Mouse (Mus musculus) mouse trophoblast stem cell (cell line): ENCODE data around the gene Sp2.

Experiments
- in situ Hi-C, 2 experiments: fragments of 300-500 bp; cut with MseI, MboI; formaldehyde crosslinking; loops; 2 replicates in 1 of 2; 3 replicates in 1 of 2; pipeline ENCODE4 v1.15.1; 2025

The Sp2 gene

DNA sequence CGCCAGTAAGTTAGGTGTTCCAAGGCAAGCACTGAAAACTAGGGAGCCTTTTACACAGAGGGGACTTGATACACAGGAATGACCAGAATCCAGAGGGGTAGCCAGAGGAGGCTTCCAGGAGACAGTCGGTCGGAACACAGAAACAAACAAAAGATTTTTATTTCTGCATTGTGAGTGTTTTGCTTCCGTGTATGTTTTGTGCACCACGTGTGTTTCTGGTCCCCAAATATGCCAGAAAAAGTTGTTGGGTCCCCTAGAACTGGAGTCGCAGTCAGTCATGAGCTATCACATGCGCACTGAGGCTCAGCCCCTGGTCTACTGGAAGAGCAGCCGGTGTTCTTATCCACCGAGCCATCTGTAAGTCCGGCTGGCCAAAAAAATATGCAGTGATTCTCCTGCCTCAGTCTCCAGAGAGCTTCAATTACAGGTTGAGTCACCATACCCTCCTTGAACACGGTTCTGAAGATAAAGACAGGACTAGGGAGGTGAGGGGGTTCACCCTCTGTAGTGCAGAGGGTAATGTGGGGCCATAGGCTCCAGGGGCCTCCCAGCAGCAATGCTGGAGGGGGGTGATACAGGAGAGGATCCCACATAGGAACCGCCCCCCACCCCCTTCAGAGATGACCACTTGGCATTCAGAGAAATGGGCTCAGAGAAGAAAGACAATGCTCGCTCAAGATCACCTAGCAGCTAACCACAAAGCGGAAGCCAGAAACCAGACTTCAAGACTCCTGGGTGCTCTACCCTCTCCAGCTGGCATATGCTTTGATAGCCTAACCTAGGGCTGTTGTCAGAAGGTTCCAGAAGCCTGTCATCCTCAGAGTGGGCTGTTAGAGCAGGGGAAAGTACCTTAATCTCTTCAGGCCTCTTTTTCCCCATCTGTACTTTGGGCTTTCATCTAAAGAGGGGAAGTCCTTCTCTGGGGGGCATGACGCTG lies 13.3 kb upstream of the Sp2 start:
- in situ Hi-C loops: no loop called here

DNA sequence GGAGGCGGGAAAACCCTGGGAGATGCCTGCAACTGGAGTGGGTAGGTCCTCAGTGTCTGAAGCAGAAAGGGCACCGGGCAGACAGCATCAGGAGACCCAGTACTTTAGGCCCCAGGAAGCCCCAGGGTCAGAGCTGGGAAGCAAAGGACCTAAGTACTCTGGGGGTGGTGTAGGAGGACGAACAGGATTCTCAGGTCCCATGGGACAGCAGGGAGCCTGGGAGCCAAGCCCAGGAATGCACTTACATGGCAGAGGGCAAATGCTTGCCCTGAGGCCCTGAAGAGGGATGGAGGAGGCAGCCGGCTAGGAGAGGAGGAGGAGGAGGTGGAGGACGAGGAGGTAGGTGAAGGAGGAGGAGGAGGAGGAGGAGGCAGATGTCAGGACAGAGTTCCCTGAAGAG lies 12.3 kb upstream of the Sp2 start:
- in situ Hi-C loops: no loop called here

DNA sequence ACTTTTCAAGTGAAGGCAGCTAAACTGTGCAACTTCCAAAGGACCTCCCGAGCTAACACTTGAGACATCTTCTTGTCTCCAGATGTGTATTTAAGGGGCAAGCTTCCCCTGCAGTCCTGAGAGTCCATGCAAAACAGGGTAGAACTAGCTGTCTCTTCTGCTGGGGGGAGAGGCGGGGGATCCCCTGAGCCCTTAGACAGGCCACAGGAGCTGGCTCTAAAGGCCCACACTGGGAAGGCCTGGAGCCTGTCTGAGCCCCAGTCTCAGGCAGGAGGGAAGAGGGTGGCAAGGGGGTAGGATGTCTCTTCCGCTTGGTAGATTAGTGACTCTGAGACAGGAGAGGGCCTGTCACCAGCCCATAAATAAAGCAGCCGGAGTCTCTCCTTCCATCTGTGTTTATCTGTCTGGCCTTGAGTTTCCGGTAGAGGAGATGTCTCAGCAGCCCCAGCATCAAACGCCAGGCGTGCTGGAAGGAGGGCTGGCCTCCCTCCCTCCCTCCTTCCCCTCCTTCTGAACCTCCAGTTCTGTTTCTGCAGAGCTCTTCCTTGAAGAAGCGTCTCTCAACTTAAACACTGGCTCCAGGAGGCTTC lies 10.1 kb upstream of the Sp2 start:
- in situ Hi-C loops: no loop called here

DNA sequence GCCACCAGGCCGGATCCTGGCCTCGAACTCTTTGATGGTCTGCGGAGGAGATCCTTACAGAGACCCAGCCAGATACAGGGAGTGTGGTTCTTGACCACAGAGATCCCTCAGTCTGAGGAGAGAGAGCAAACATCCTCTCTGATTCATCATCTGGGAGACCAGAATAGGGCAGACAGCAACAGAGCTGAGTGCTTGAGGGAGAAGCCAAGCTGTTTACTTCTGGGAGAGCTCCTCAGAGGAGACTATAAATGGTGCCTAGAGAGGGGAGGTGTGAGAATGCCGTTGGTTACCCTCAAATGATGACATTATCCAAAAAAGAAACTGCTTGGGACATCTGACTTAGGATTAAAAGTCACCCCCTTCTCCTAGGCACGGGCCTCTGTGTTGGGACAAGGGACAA lies 8.7 kb upstream of the Sp2 start:
- in situ Hi-C loops: no loop called here

DNA sequence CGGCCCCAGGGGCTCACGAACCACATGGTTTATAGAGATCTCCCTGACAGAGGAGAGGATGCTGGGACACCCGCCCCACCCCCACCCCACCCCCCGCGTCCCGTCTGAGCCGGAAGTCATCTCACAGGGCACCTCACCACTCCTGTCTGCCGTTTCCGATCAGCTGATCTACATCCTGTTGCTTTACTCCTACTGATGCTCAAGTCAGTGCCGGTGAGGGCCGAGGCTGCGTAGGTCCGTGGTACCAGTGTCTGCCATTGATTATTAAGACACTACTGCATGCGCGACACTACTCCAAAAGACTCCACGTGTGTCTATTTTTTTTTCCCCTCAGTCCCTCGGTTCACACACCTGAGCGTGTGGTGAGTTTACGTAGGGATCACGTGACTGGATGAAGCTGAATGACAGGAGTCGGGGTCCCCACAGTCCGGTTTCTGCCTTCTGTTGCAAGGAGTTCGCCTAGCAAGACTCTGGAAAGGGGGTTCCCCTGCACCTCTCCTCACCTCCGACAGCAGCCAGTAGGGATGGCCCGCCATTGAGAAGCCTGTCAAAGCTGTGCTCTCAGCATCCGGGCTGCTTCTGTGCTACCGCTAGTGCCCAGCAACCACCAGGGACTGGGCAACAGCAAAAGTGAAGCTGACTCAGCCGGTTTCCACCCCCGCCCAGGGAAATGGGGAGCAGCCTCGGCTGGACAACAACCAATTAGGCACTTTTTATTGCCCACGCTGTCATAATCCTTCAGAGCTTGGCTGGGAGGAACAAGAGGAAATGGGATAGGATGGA lies 5.3 kb upstream of the Sp2 start:
- in situ Hi-C loops: loop anchor here in 1 of 2 experiments (5.0 kb wide), 1 partner anchor 39 kb away; the partner anchor contains the start of gene Scrn2

DNA sequence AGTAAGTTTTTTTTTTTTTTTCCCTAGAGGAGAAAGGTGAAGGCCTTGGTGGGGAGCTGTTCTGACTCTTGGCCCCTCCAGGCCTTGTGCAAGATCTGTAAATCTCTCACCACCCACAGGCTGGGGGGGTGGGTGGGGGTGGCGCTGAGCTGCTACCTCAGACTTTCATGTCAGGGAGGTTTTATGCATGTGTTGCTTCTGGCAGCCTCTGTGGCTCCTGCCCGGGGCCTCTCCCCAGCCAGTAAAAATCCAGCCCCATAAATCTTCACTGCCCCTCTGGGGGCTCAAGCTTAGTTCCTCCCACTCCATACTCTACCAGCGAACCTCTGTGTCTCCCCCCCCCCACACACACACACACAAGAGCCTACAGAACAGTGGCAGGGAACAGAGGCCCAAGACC lies 3.7 kb upstream of the Sp2 start:
- in situ Hi-C loops: loop anchor here in 1 of 2 experiments (5.0 kb wide), 1 partner anchor 41 kb away; the partner anchor contains the start of gene Scrn2

DNA sequence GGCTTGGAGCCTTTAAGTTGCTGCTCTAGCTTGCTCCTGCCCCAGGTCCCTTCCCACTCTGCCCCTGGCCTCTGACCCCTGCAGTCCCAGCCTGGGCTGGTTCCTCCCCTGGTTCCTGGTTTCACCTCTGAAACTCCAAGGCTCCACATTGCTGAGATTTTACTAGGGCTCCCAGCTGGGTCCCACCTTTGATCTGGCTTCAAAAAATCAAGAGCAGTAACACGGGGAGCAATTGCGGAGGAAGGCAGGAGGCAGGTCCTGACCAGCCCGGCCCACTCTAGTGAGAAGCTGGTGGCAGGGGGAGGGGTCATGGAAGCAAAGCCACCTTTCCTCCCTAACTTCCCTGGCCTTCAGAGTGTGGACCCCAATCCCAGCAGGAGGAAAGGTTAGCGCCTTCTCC lies 2.1 kb upstream of the Sp2 start:
- in situ Hi-C loops: loop anchor here (5.0 kb wide), 1 partner anchor 42 kb away; the partner anchor contains the start of gene Scrn2 (in 2 of the 2)

DNA sequence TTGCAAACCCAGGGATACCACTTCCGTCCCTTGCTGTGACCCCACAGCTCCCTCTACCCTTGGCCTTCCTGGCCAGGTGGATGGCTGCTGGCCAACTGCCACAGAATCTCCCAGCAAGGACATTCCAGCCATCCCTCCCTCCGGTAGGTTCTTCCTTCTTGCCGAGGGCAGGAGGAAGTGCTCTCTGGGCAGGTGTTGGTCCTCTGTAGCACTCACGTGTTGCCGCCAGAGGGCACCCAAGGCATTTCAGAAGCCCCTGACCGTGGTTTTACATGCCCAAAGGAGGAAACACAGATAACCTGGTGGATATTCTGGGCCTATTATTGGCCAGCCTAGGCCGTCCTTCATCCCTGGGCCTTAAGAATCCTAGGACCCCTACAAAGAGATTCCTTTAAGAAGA lies 404 bp downstream of the Sp2 start:
- in situ Hi-C loops: loop anchor here in 1 of 2 experiments (5.0 kb wide), 1 partner anchor 45 kb away; the partner anchor contains the start of gene Scrn2

DNA sequence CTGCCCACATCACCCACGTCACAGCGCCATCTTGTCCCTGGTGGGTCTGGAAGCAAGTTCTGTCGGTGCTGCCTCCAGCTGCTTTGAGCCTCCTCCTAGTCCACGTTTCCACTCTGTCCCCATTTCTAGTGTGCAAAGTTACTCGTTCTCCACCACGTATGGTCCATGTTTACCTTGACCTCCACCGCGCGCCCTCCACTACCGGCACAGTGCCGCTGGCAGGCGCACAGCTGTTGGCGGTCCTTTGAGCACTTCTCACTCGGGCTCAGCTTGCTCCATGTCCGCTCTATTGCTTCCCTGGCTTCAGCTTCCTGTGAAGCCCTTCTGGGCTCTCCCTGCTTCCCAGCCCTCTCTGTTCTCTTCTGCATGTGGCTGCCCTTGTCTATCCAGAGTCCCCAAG lies 1.3 kb downstream of the Sp2 start:
- in situ Hi-C loops: loop anchor here in 1 of 2 experiments (5.0 kb wide), 1 partner anchor 46 kb away; the partner anchor contains the start of gene Scrn2

DNA sequence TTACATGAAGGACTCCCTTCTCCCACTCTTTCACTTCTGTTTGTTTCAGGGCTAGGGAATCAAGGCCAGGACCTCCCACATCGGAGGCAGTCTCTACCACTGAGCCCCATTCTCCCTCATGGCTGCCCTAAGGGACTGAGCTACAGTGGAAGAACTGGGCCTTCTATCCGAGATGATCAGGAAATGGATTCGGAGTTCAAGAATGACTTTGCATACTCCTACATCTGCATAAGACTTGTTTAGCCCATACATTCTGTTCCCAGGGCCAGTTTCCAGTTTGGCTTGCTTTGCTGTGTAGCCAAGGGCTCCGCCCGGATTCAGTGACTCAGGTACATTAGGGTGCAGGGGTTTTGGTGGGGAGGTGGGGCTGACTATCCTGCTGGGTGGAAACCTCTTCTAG lies 2.7 kb downstream of the Sp2 start:
- in situ Hi-C loops: loop anchor here in 1 of 2 experiments (5.0 kb wide), 1 partner anchor 47 kb away; the partner anchor contains the start of gene Scrn2

DNA sequence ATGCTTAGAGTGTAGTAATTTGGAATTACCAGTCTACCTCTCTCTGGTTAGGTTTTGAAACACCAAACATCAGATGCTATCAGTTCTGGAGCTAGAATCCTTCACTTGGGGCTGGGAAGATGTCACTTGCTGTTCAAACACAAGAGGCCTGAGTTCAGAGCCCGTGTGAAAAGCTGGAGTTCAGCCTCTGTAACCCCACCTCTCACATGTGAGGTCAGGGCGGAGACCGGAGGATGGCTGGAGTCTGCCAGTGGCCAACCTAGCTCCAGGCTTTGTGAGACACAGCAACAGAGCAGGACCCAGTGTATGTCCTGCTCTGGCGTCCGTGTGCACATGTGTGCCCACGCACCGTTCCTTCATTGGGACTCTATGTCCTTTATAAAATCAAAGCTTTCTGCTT lies 3.4 kb downstream of the Sp2 start:
- in situ Hi-C loops: no loop called here

DNA sequence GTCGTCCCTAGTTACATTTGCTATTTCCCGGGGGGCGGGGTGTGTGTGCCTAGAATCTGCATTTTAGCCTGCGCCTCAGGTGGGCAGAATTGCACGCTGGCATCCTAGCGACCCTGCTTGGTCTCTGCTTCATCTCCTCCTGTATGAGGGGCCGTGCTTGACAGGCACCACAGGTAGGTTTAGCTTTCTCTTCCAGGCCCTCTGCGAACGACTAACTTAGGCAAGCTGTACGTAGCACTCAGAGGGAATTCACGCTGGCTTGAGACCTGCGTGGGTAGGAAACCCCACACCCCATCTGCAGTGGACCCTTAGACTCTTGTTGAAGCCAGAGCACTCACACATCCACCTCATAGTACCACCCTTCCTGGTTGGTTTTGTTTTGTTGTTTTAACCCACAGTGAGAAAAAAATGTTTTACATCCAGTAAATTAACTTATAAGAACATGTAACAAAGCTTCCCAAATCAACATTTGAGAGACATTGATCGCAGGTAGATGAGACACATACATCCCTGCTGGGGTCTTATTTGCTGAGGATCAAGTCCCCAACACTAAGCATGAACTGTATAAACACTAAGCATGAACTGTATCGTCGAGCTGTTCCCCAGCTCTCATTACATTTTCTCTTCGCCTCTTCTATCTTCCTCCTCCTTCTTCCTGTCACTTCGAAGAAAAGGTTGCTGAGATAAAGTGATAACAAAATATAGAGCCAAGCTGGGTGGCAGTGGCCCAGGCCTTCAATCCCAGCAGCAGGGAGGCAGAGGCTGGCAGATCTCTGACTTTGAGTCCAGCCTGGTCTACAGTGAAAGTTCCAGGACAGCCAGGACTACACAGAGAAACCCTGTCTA lies 4.1 kb downstream of the Sp2 start:
- in situ Hi-C loops: no loop called here

DNA sequence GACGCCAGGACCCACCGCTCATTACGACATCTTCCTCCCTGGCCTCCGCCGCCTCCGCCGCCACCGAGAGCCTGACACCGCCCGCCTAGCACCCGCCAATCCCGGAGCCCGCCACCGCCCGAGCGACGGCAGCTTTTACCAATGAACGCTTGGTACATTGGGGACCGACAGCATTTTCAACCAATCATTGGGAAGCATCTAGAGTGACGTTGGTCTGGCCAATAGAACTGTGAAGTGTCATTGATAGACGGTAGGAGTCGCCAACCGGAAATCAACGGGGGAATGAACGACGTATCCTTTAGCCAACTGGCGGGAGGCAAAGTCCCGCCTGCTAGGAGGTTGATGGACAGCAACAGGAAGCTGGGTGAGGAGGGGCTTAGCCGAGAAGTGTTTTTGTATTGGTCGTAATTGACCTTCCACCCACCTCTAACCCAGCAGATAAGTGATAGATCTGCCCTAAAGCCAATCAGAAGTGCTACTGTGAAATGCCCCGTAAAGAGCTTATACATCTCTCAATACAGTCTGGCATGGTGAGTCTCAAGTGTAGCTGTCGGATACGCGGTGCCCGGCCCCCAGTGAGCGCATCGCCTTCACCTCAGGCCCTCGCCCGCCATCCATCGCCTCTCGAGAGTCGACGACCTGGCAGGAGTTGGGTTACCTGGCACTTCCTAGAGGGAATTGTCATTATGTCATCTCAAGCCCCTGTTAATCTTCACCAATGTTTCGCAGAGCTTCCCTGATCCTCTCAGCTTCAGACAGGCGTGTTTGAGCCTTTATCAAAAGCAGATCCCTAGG lies 5.0 kb downstream of the Sp2 start:
- in situ Hi-C loops: no loop called here

DNA sequence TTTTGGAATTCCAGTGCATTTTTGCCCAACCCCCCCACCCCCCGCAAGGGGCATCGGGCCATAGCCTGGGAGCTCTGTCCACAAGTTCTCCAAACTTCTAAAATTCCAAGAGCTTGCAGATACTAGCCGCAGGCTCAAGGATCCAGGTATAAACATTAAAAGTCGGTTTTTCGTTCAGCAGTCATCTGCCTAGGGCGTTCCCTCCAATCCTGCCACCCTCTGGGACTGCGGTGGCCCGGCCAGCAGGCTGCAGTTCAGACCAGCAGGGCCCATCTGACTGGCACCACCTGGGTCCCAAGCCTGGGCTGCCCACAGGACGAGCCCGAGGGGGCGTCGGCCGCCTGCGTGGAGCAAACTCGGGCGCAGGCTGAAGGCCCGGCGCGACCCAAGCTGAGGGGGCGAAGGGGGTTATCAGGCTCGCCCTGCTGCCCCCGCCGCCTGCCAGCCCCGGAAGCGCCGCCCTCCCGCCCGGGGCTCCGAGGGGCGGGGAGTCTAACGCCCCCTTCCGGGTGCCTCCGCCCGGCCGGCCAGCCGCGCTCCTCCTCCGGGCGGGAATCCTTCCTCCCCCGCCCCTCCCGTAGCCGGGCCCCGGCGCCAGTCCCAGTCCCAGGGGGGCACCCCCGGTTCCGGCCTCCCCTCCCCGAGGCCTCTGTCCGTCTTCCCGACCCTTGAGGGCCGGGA lies 5.7 kb downstream of the Sp2 start:
- in situ Hi-C loops: no loop called here

DNA sequence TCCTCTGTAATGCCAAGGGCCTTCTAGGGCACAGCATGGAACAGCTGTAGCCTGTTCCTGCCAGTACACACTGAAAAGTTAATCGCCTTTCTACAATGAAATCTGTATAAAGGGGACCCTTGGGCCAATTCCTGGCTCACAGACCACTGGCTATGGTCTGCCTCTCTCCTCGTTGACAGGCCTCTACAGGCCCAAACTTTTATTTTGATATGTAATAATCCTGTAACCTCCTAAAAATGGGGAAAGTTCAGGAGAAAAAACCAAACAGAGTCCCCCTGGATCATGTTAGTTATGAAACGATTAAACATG lies 6.4 kb downstream of the Sp2 start:
- in situ Hi-C loops: no loop called here

DNA sequence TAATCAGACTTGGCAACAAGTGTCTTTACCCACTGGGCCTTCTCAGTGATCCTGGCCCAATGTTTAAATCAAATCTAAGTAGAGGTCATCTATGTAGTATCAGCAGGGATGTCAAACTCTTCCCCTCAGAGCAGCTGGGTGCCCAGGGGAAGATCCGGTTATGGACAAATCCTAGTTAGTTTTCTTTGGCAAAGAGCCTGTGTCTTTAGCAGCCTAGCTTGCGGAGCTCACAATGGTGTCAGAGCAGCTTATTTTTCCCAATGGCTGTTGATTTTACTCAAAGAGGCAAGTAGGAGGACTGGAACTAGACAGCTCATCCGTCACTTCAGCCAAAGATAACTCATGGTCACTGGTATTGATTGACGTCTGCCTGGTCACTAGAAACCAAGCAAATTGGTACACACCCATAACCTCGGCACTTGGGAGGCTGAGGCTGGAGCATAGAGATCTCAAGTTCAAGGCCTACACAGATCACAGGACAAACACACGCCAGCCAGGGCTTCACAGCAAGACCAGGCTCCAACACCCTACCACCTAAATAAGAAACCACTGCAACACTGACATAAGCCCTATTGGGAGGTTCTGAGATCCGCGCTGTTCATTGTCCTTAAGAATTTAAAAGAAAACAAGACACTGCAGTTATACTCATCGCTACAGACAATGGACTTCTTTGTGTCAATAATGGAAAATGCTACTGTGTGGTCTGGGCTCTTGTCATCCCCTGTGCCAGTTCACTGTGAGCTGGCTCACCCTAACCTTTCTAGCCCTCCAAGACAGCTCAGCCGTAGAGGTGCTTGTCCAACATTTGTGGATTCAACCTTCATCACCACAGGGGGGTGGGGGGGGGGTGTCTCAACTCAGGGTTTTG lies 7.0 kb downstream of the Sp2 start:
- in situ Hi-C loops: no loop called here

DNA sequence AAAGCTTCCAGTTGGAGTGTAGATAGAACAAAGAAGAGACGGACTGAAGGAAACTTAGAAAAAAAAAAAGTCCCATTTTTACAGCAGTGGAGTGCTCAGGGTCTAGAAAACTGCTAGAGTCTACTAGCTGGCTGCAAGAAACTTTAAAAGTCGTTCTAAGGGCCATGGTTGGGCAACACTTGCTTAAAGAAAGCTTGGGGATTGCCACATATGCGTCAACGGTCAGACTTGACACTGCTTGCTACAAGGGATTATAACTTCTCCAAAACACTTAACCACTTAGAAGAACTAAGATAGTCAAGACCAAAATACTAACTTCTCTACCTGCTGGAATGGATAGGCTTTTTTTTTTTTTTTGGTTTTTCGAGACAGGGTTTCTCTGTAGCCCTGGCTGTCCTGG lies 7.9 kb downstream of the Sp2 start:
- in situ Hi-C loops: no loop called here

DNA sequence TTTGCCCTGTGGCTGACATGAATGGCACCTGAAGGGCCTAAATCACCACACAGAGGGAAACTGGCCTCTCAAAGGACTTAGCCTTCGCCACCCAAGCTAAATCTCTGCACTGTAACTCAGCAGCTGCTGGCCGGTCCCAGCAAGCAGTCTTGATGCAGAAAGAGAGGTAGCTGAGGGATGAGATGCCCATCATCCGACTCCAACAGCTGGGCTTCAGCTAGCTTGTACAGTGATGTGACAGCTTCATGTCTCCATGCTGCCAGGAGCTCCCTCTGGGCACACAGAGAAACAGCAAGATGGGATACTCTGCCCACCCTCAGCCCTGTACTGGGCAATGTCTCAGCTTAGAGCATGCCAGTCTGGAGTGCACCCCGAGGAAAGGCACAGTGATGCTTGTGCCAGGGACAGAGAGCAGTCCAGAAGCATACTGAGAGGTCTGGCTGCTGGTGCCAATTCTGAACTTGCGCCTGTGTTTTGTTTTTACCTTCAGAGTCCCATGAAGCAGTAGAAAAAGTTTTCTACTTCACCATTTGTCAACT lies 9.3 kb downstream of the Sp2 start:
- in situ Hi-C loops: no loop called here

DNA sequence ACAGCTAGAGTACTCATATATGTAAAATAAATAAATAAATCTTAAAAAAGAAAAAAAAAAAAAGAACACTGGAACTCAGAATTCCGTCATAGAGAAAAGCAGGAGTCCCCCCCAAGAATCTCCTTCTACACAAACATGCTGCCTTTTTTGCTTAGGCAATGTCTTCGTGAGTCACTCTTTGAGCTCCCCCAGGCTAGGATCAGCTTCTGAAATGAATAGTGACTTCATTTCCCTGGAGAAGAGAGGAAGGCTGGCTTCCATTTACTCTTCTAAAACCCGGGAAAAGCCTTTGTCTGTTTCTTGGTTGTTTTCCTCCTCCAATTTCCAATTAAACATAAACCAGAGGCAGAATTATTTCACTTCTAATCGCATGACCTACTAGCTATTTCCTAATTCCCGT lies 9.9 kb downstream of the Sp2 start:
- in situ Hi-C loops: no loop called here
